Mouse (Mus musculus) bone marrow macrophage, adult 2 months (primary cell): Measurements from ENCODE around the gene Zic1.

ENCODE experiments used
- CTCF ChIP-seq: IDR thresholded peaks from 2 replicates; pipeline ENCODE4 v1.5.1; 2012; ENCODE audit warnings: low read depth, mild to moderate bottlenecking, low read length, moderate library complexity
- POLR2A ChIP-seq: IDR thresholded peaks from 2 replicates; pipeline ENCODE4 v1.6.1; 2012; ENCODE audit warnings: mild to moderate bottlenecking, low read depth, low read length, borderline replicate concordance

DNA sequence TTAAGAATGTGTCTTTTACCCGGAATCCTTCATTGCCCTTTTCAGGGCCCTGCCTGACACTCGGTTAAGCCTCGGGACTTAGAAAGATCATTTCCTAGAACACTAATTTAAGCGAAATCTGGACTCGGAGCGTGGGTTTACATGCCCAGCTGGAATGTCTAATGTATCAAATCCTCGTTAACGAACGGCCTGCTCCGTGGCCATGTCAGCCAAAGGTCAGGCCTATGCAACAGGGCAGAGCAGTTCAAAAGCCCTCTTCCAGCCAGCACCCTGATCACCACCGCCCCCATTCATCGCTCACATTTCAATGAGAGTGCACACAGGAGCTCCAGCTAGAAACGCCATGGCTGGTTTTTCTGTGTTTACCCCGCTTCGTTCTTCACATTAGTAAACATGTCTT, 12.8 kb downstream of the Zic1 start:
- no peak for TF ChIP-seq CTCF
- TF ChIP-seq POLR2A, result no peak
